Mouse (Mus musculus): ENCODE measurements at regions not wholly inside any gene's neighbourhood (a gene's known extent, or its start where the extent isn't known, plus 50 kb on each side); places are given as distances from the start of the nearest gene placed in this dataset.
A peak's percentile ranks its signal among the peaks of the same experiment; 100 is the strongest.
"Not testable (repeated sequence)": the region's sequence is repeated elsewhere in the genome, so short reads cannot be mapped to it uniquely, and the experiment has no call there.

GRCm38 (mm10) chr2:15273446-15273845, 218.6 kb upstream of the Nsun6 start:
- DNase-seq (ENCODE audit: low spot score) = no peak

- peak; percentile 1 for DNase-seq (ENCODE audit: low spot score)
Observed at GRCm38 (mm10) chr2:15260486-15261165, 205.8 kb upstream of the Nsun6 start.

GRCm38 (mm10) chr2:15242276-15242675, 187.4 kb upstream of the Nsun6 start:
- not testable (repeated sequence) for DNase-seq (ENCODE audit: low spot score)

- no peak for DNase-seq (ENCODE audit: low spot score)
Observed at GRCm38 (mm10) chr2:15221910-15222309, 167.0 kb upstream of the Nsun6 start.

- DNase-seq (ENCODE audit: low spot score) = no peak
Observed at GRCm38 (mm10) chr2:15188091-15188490, 133.2 kb upstream of the Nsun6 start.

GRCm38 (mm10) chr2:15181000-15181399, 126.1 kb upstream of the Nsun6 start:
- DNase-seq (ENCODE audit: low spot score) = no peak

GRCm38 (mm10) chr2:15166435-15167024, 111.7 kb upstream of the Nsun6 start:
- DNase-seq (ENCODE audit: low spot score) = no peak

GRCm38 (mm10) chr2:15165830-15166229, 111.0 kb upstream of the Nsun6 start:
- DNase-seq (ENCODE audit: low spot score) = no peak

- DNase-seq (ENCODE audit: low spot score) = no peak
Observed at GRCm38 (mm10) chr2:15163732-15164418, 109.0 kb upstream of the Nsun6 start.

- DNase-seq (ENCODE audit: low spot score) = no peak
Observed at GRCm38 (mm10) chr2:15161831-15162230, 107.0 kb upstream of the Nsun6 start.

- DNase-seq (ENCODE audit: low spot score) = no peak
Observed at GRCm38 (mm10) chr2:15157622-15158021, 102.8 kb upstream of the Nsun6 start.

- no peak for DNase-seq (ENCODE audit: low spot score)
Observed at GRCm38 (mm10) chr2:15150823-15151222, 96.0 kb upstream of the Nsun6 start.

GRCm38 (mm10) chr2:15148381-15148780, 93.5 kb upstream of the Nsun6 start:
- DNase-seq (ENCODE audit: low spot score) = no peak

GRCm38 (mm10) chr2:15146986-15147385, 92.1 kb upstream of the Nsun6 start:
- peak; percentile 3 for DNase-seq (ENCODE audit: low spot score)

GRCm38 (mm10) chr2:15146414-15146813, 91.5 kb upstream of the Nsun6 start:
- no peak for DNase-seq (ENCODE audit: low spot score)

- no peak for DNase-seq (ENCODE audit: low spot score)
Observed at GRCm38 (mm10) chr2:15144781-15145180, 89.9 kb upstream of the Nsun6 start.

- no peak for DNase-seq (ENCODE audit: low spot score)
Observed at GRCm38 (mm10) chr2:15139877-15140276, 85.0 kb upstream of the Nsun6 start.

All from lung, postnatal 25 days (tissue).